Mouse (Mus musculus): ENCODE measurements around the gene Ifitm5.

DNA sequence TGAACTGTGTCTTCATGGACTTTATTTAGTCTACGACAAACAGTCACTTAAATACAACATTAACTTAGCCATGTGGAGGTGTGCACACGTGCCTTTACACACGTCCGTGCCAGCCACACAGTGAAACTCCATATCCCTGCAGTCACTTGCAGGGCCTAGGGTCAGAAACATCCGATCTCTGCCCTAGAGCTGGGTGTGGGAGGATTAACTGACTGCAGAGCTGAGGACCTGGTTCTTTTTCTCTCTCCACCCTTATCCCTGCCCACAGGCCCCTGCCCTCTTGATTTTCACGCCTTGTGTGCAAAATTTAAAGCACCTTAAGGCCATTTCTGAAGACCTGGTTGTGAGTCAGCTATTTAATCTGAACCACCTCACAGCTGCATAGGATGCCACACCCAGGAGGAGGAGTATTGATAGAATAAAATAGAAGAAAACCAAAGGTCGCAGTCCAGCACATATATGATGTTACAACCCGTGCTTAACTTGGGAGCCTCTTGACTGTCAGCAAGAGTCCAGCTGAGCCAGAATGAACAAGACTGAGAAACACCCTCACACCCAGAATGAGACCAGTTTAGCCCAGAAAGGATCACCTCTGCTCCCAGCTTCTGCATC, 29.6 kb downstream of the Ifitm5 start, which contains the start of gene Nlrp6:
- TF ChIP-seq CTCF (IDR thresholded peaks at IDR 0.05; ENCODE audit: borderline replicate concordance, insufficient read depth, low read depth, low read length) (no peak), POLR2A (IDR thresholded peaks at IDR 0.05; ENCODE audit: borderline replicate concordance, insufficient read depth, low read length) (no peak)
